Mouse (Mus musculus) erythroblast, adult 5-6 weeks (primary cell): ENCODE results near the gene Psip1. TPM values are rescaled to one million over a fixed set of nuclear protein-coding genes. Genes with fewer than 3 reads are reported as not detected.

Experiments used
- ATAC-seq: replicated peaks from 2 replicates; pipeline ENCODE4 v1.8.0; 2016; ENCODE audit warnings: moderate number of reproducible peaks, mild to moderate bottlenecking, moderate TSS enrichment, inconsistent platforms; ENCODE audit not compliant: poor library complexity, low FRiP score, severe bottlenecking
- total RNA-seq, 2 experiments: library from RNA; stranded (forward) in 1 of 2; stranded (reverse) in 1 of 2; fragments of 150-400 nt in 1 of 2; fragments of 200-764, 138-1000 nt in 1 of 2; gene quantifications; 2 replicates each; pipeline versions ENCODE4 v1.2.3 to v1.2.4; 2015 to 2017; ENCODE audit warnings: low replicate concordance in 2 of 2

The Psip1 gene
- total RNA-seq, 2 experiments from 2014 or later: 52.1 to 57.2 TPM

- no peak for ATAC-seq
Measured at GRCm38 (mm10) chr4:83427141-83427540, 59.1 kb downstream of the Psip1 start.

GRCm38 (mm10) chr4:83425119-83425518 lies 61.1 kb downstream of the Psip1 start:
- ATAC-seq: no peak

- ATAC-seq: no peak
Measured at GRCm38 (mm10) chr4:83423641-83424040, 62.6 kb downstream of the Psip1 start.

- no peak for ATAC-seq
Measured at GRCm38 (mm10) chr4:83418781-83419180, 67.5 kb downstream of the Psip1 start.

GRCm38 (mm10) chr4:83417820-83418186 lies 68.5 kb downstream of the Psip1 start:
- ATAC-seq: no peak; the same call in 1 of the 2 replicates

- peak; percentile 99 for ATAC-seq
Measured at GRCm38 (mm10) chr4:83417160-83417819, 69.0 kb downstream of the Psip1 start, which contains the start of gene Snapc3. Gene Snapc3 (plus strand): TSS chr4:83417724.

- ATAC-seq: no peak
Measured at GRCm38 (mm10) chr4:83414241-83414824, 71.9 kb downstream of the Psip1 start.

- ATAC-seq: no peak
Measured at GRCm38 (mm10) chr4:83412060-83412459, 74.2 kb downstream of the Psip1 start.

- ATAC-seq: no peak
Measured at GRCm38 (mm10) chr4:83409867-83410505, 76.3 kb downstream of the Psip1 start.

- no peak for ATAC-seq
Measured at GRCm38 (mm10) chr4:83407688-83408087, 78.6 kb downstream of the Psip1 start.

Other genes with a start within 250 kb of the Psip1 start
- 0.19 and 2.1 TPM in 2 replicates for gene Ttc39b, start 162.2 kb downstream of the Psip1 start, total RNA-seq (2015; ENCODE audit: low replicate concordance)
- gene Ttc39b, start 162.2 kb downstream of the Psip1 start, total RNA-seq (2017; ENCODE audit: low replicate concordance): 0.56 and 4.9 TPM in 2 replicates
- gene Snapc3, start 68.7 kb downstream of the Psip1 start, total RNA-seq (2015; ENCODE audit: low replicate concordance): 7.7 and 18.1 TPM in 2 replicates
- gene Snapc3, start 68.7 kb downstream of the Psip1 start, total RNA-seq (2017; ENCODE audit: low replicate concordance): 7.5 and 12.0 TPM in 2 replicates
- 1.5 and 5.8 TPM in 2 replicates for gene Ccdc171, start 39.1 kb upstream of the Psip1 start, total RNA-seq (2015; ENCODE audit: low replicate concordance)
- 1.8 and 3.2 TPM in 2 replicates for gene Ccdc171, start 39.1 kb upstream of the Psip1 start, total RNA-seq (2017; ENCODE audit: low replicate concordance)